ENCODE assay signal across 11 mouse cellular contexts in genomic region chr13:98589572-98589971, GRCm38 (mm10). TPM values are rescaled to one million over a fixed set of nuclear protein-coding genes. Genes with fewer than 3 reads are reported as not detected.
DNase-seq lines count a peak whose midpoint lies in the region; ATAC-seq lines count a peak whose summit lies in the region.
"Had no signal": no experiment of that assay in that cellular context is flagged by ENCODE, and none has a peak within 500 bp of the region (broad histone marks: within the 10 kb centered on the region; RNA-seq: fewer than 3 reads in every experiment).

No protein-coding gene starts in this region.

- WGBS in kidney, embryonic 14.5 days: 14% methylated on average over 9 of the region's 9 CpGs
- 51% methylated on average over 9 of the region's 9 CpGs for WGBS in embryonic facial prominence, embryonic 10.5 days
- 49% methylated on average over 9 of the region's 9 CpGs for WGBS in hindbrain, embryonic 12.5 days
- 53% methylated on average over 9 of the region's 9 CpGs for WGBS in midbrain, embryonic 13.5 days

- no peak for ATAC-seq in kidney, embryonic 14.5 days (ENCODE audit: low FRiP score, low TSS enrichment)
- ATAC-seq in hindbrain, embryonic 12.5 days (ENCODE audit: low FRiP score): no peak
- ATAC-seq in midbrain, embryonic 13.5 days: no peak

- H3K9me3 ChIP-seq in kidney, embryonic 14.5 days (ENCODE audit: control insufficient read depth, low read length): no peaks in the 10 kb centered on the region
- no peaks in the 10 kb centered on the region for H3K9me3 ChIP-seq in embryonic facial prominence, embryonic 10.5 days
- no peaks in the 10 kb centered on the region for H3K9me3 ChIP-seq in hindbrain, embryonic 12.5 days (replicated peaks)
- no peaks in the 10 kb centered on the region for H3K9me3 ChIP-seq in midbrain, embryonic 13.5 days

- peak overlapping the region; percentile 61; the same call in 1 of the 2 replicates for H3K27ac ChIP-seq in kidney, embryonic 14.5 days (ENCODE audit: low read depth, low read length)
- H3K27ac ChIP-seq in embryonic facial prominence, embryonic 10.5 days (replicated peaks): no peak overlapping the region
- H3K27ac ChIP-seq in hindbrain, embryonic 12.5 days: no peak overlapping the region
- no peak overlapping the region for H3K27ac ChIP-seq in midbrain, embryonic 13.5 days
- H3K27ac ChIP-seq: liver, embryonic 14.5 days had no signal

- peak overlapping the region; percentile 62 for H3K4me2 ChIP-seq in kidney, embryonic 14.5 days (replicated peaks; ENCODE audit: low read depth, low read length)
- peak overlapping the region; percentile 78; the same call in 1 of the 2 replicates for H3K4me2 ChIP-seq in hindbrain, embryonic 12.5 days (replicated peaks)
- H3K4me2 ChIP-seq in midbrain, embryonic 13.5 days (replicated peaks): peak overlapping the region; percentile 67; the same call in 1 of the 2 replicates

- H3K27me3 ChIP-seq in kidney, embryonic 14.5 days (ENCODE audit: control insufficient read depth, insufficient read depth, low read length): peaks cover 3% of the 10 kb centered on the region; the same call in 1 of the 2 replicates
- peaks cover 74% of the 10 kb centered on the region for H3K27me3 ChIP-seq in embryonic facial prominence, embryonic 10.5 days (replicated peaks; ENCODE audit: low read depth, poor library complexity, severe bottlenecking)
- H3K27me3 ChIP-seq in hindbrain, embryonic 12.5 days: peaks cover 57% of the 10 kb centered on the region
- H3K27me3 ChIP-seq in midbrain, embryonic 13.5 days: peaks cover 77% of the 10 kb centered on the region

- H3K4me3 ChIP-seq in kidney, embryonic 14.5 days (ENCODE audit: low read length): no peak overlapping the region; the same call in 1 of the 2 replicates
- H3K4me3 ChIP-seq in embryonic facial prominence, embryonic 10.5 days: peak overlapping the region; percentile 65; the same call in 1 of the 2 replicates
- no peak overlapping the region for H3K4me3 ChIP-seq in hindbrain, embryonic 12.5 days
- no peak overlapping the region for H3K4me3 ChIP-seq in midbrain, embryonic 13.5 days (replicated peaks)
- H3K4me3 ChIP-seq: erythroblast, embryonic 14.5 days had no signal

- H3K9ac ChIP-seq in kidney, embryonic 14.5 days (ENCODE audit: low read depth, low read length): no peak overlapping the region
- H3K9ac ChIP-seq in hindbrain, embryonic 12.5 days: no peak overlapping the region
- no peak overlapping the region for H3K9ac ChIP-seq in midbrain, embryonic 13.5 days (replicated peaks)
- H3K9ac ChIP-seq: liver, embryonic 14.5 days had no signal

- H3K36me3 ChIP-seq in kidney, embryonic 14.5 days (ENCODE audit: control insufficient read depth, insufficient read depth, low read length): no peaks in the 10 kb centered on the region
- H3K36me3 ChIP-seq in embryonic facial prominence, embryonic 10.5 days (replicated peaks): no peaks in the 10 kb centered on the region
- no peaks in the 10 kb centered on the region for H3K36me3 ChIP-seq in hindbrain, embryonic 12.5 days
- no peaks in the 10 kb centered on the region for H3K36me3 ChIP-seq in midbrain, embryonic 13.5 days

- intact Hi-C loops in left cerebral cortex, postnatal 14 days (cut with DNase I): loop anchor here (5.0 kb wide), 2 partner anchors 87 to 227 kb away; no protein-coding TSS in a partner anchor

- DNase-seq in kidney, adult 11 months: no peak
- no peak for DNase-seq in embryonic facial prominence, embryonic 10.5 days (ENCODE audit: low spot score)
- DNase-seq in cerebellum, adult 9-10 months: no peak
- DNase-seq in left cerebral cortex, postnatal 14 days (ENCODE audit: low spot score in 2 of 2): no peak
- DNase-seq in urinary bladder, adult 2 months (ENCODE audit: low spot score): no peak

- H3K4me1 ChIP-seq in kidney, embryonic 14.5 days (ENCODE audit: control insufficient read depth, insufficient read depth, low read length): peaks cover 34% of the 10 kb centered on the region
- H3K4me1 ChIP-seq in embryonic facial prominence, embryonic 10.5 days: peaks cover 80% of the 10 kb centered on the region
- peaks cover 28% of the 10 kb centered on the region for H3K4me1 ChIP-seq in hindbrain, embryonic 12.5 days
- peaks cover 18% of the 10 kb centered on the region for H3K4me1 ChIP-seq in midbrain, embryonic 13.5 days (replicated peaks)

RNA-seq across cellular contexts. Expression of gene Tmem174, which starts 47.6 kb away (rescaled TPM):
- polyA plus RNA-seq in kidney, embryonic 14.5 days (2014; fragmentation: Nextera tagmentation; extraction: Ambion mirVana): 4.4 and 9.3 TPM in 2 replicates
- polyA plus RNA-seq in embryonic facial prominence, embryonic 10.5 days (2016; fragmentation: Nextera tagmentation; extraction: Ambion mirVana): not detected in 2 replicates
- not detected in 2 replicates for polyA plus RNA-seq in hindbrain, embryonic 12.5 days (2016; fragmentation: Nextera tagmentation; extraction: Ambion mirVana)
- polyA plus RNA-seq in midbrain, embryonic 13.5 days (2015; fragmentation: Nextera tagmentation; extraction: Ambion mirVana): not detected in 2 replicates
- not detected for total RNA-seq in left cerebral cortex, postnatal 14 days (2021)
- polyA plus RNA-seq in urinary bladder, adult 2 months (2012; rRNA removed): 0.03 TPM in 1 of 2 replicates, not detected in the other
- total RNA-seq: MEL had no signal
- polyA plus RNA-seq: erythroblast, embryonic 14.5 days; liver, embryonic 14.5 days had no signal
